Mouse (Mus musculus) bone marrow macrophage, adult 2 months (primary cell): ENCODE data around the gene Osgep. TPM values are rescaled to one million over a fixed set of nuclear protein-coding genes. Genes with fewer than 3 reads are reported as not detected.
"Not testable (repeated sequence)": the region's sequence is repeated elsewhere in the genome, so short reads cannot be mapped to it uniquely, and the experiment has no call there.

ENCODE experiments used
- H3K27ac ChIP-seq: 2 replicates; pipeline ENCODE4 v1.5.1; 2012; ENCODE audit warnings: low read depth, low read length; ENCODE audit not compliant: insufficient read depth
- H3K4me1 ChIP-seq: 2 replicates; pipeline ENCODE4 v1.6.1; 2012; ENCODE audit warnings: low read length; ENCODE audit not compliant: control insufficient read depth, insufficient read depth
- H3K4me3 ChIP-seq: 2 replicates; pipeline ENCODE4 v1.5.1; 2012; ENCODE audit warnings: mild to moderate bottlenecking, low read length, moderate library complexity; ENCODE audit not compliant: insufficient read depth
- CTCF ChIP-seq: IDR thresholded peaks from 2 replicates; pipeline ENCODE4 v1.5.1; 2012; ENCODE audit warnings: low read depth, mild to moderate bottlenecking, low read length, moderate library complexity
- POLR2A ChIP-seq: IDR thresholded peaks from 2 replicates; pipeline ENCODE4 v1.6.1; 2012; ENCODE audit warnings: mild to moderate bottlenecking, low read depth, low read length, borderline replicate concordance
- polyA plus RNA-seq: library from polyadenylated mRNA; stranded (reverse); fragments of >200 nt; gene quantifications from 2 replicates; pipeline ENCODE4 v1.2.4, GENCODE M21; 2012; ENCODE audit not compliant: missing spikeins, insufficient read depth, insufficient read length

The Osgep gene
- polyA plus RNA-seq, 1 experiment, result 57.9 TPM

DNA sequence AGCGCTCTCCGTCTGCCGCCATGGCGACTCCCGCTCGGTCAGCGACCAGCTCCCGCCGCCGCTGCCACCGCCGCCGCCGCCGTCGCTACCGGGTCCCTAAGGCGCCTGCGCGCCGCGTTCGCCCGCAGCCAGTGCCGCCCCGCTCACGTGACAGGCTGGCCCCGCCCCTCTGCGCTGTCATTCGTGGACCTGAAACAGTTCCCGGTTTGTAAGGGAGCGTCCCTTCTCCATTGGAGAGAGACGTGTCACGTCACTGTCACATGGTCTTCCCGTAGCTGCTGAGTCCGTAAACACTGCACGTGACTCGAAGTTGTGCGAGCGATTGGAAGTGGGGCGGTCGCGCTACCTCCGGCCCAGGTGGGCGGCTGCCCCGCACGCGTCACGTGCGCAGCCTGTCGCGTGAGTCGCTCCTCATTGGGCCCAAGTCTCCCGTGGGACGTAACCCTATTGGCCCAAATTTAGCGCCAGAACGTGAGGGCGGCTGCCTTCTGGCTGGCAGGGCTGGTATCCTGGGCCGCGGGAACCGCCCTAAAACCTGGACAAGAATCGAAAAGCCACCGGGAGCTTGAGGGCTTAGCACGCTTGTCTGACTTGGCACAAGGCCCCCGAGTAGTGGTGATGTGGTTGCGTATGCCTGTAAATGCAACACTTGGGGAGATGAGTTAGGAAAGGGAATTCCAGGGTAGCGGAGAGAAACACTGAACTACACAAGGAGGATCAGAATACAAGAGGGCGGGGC is 6.2 kb upstream of the Osgep start, which contains the start of the genes Pip4p1 and Pnp:
Gene Pip4p1 (minus strand): TSS at position 103 of the 739 bp plus-strand sequence.
Gene Pnp (plus strand): TSS at position 329 of the 739 bp plus-strand sequence.
- Histone ChIP-seq H3K27ac (peak within 1 kb of the TSS; percentile 89), H3K4me1 (peaks cover 27% of the 10 kb centered on the region), H3K4me3 (peak within 1 kb of the TSS; percentile 84)
- TF ChIP-seq CTCF, result no peak
- TF ChIP-seq POLR2A, result no peak

DNA sequence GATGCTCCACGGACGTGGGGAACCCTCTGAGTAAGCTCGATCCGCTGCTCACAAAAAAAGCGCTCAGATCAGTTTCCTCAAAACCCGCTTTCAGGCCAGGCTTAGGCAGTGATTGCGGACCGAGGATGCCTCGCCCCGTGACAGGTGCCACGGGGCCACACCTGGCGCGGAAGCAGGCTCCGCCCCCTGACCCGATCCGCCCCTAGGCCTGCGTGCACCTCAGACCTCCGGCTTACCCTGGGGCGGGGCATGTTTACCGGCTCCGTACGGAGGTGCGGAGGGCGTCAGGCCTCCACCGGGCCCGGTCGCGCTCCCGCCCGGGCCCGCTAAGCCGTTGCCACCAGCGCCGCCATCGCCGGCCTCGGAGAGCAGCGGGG is 5.7 kb upstream of the Osgep start:
- H3K27ac ChIP-seq, result peak overlapping the region; percentile 81
- TF ChIP-seq CTCF (no peak), POLR2A (no peak)
- H3K4me1 ChIP-seq, result peaks cover 25% of the 10 kb centered on the region
- H3K4me3 ChIP-seq, result peak overlapping the region; percentile 84

DNA sequence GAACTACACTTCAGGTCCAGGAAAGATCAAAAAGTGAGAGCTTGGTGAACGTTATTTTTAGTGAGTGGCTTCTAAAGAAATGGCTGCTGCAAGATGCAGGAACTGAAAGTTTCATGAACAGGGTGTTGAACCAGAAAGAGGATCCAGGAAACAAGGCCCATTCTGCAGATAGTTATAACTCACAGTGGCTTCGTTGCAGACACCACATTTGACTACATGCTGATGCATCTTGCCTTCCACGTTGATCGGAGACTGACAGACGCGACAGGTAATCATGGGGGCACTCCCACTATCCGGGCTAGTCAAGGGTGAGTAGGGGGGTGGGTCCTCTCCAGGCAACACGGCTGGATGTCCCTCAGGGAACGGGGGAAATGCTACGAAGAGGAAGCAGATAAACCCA is 5.3 kb upstream of the Osgep start:
- Histone ChIP-seq H3K27ac (peak overlapping the region; percentile 81), H3K4me3 (peak overlapping the region; percentile 84), H3K4me1 (peaks cover 22% of the 10 kb centered on the region)
- no peak for TF ChIP-seq CTCF
- TF ChIP-seq POLR2A, result no peak

DNA sequence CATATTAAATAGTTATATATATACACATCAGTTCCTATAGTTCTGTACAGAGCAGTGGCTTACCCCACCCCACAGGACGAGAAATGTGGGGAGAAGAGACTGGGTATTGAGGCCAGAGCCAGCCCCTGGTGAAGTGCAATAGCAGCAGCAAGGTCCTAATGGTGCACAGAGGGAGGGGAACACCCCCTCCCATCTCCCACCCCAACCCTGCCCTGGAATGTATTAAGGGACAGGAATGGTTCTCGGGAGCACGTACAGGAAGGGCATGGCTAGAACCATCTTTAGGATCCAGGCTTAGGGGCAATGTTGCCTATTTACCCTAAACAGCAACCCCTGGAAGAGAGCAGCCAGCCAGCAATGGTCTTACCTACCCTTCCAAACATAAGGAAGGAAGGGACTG is 2.7 kb upstream of the Osgep start:
- peaks cover 22% of the 10 kb centered on the region for H3K4me1 ChIP-seq

DNA sequence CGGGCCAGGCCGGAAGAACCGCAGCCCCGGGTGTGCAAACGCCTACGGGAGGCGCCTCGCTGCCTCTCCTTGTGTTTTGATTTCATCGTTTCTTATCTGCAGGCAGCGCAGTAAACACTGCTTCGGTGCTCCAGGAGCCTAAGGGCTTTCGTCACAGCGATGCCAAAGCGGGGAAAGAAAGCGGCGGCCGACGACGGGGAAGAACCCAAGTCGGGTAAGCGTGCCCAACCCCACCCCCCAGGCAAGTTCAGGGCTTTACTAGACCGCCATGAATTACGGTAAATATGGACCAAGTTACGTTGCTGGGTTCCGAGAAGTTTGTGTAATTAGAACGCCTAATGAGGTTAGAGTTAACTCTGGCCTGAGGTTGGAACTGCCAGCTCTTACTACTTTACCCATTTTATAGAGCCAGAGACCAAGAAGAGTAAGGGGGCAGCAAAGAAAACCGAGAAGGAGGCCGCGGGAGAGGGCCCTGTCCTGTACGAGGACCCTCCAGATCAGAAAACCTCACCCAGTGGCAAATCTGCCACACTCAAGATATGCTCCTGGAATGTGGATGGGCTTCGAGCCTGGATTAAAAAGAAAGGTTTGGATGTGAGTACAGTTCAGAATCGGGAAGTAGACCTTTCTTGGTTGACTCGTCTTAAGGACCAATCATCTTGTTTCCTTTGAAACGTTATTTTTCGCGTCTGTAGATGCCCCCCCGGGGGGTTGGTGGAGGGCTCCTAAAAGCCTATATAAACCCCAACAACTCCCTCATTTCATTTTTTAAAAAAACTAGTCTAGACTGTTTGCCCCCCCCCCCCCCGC is 623 bp upstream of the Osgep start:
- TF ChIP-seq CTCF, result no peak
- no peak for TF ChIP-seq POLR2A
- Histone ChIP-seq H3K4me1 (peaks cover 17% of the 10 kb centered on the region), H3K4me3 (peak overlapping the region; percentile 82), H3K27ac (peak overlapping the region; percentile 75)

More for the DNA sequence above, 2.7 kb upstream of the Osgep start:
- H3K27ac ChIP-seq, result no peak overlapping the region
- no peak overlapping the region for H3K4me3 ChIP-seq
- TF ChIP-seq CTCF (no peak), POLR2A (no peak)

DNA sequence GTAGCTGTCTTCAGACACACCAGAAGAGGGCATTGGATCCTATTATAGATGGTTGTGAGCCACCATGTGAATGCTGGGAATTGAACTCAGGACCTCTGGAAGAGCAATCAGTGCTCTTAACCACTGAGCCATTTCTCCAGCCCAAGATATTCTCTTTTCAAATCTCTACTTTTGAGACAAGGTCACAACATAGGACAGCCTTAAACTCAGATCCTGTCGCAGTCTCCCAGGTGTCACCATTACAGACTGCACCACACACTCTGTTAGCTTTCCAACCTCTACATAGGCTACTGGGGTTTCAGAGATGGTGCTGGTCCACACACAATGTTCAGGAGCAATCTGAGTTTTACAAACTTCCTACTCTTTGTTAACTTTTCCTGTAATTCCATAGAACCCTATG is 1.3 kb downstream of the Osgep start:
- H3K4me3 ChIP-seq, result peak overlapping the region; percentile 24
- not testable (repeated sequence) for H3K27ac ChIP-seq

DNA sequence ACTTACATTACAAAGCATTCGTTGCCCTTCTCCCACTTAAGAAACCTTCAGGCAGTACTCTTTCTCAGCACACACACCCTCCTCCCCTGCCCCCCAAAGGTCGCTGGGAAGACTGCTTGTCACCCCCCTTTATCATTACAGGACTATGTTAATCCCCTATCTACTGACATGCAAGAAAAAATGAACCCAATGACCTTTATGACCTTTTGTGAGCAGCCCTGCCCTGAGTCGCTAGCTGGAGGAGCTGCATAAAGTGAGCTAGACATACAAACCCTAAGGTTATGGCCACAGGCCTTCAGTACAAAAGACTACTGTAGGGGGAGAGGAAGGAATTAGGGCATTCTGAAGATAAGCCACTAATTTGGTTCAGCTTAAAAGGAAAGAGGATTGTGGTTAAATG is 13.3 kb downstream of the Osgep start:
- TF ChIP-seq POLR2A (no peak), CTCF (no peak)
- Histone ChIP-seq H3K4me1 (peaks cover 28% of the 10 kb centered on the region), H3K4me3 (no peak overlapping the region)

More for the DNA sequence above, 1.3 kb downstream of the Osgep start:
- H3K4me1 ChIP-seq, result not testable (repeated sequence)

DNA sequence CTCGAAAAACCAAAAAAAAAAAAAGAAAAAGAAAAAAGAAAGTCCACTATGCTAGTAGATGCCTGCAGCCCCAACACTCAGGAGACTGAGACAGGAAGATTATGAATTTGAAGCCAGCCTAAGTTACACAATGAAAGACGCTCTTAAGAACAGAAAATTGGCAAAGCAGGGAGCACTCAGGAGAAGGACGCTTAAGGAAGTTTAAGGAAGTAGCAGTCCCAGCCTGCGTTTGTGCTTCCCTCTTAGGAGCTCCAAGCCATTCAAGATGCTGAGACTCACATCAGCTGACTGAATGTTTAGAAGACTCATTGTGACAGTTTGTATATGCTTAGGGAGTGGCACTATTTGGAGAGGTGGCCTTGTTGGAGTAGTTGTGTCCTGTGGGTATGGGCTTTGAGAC is 16.6 kb downstream of the Osgep start:
- Histone ChIP-seq H3K4me3 (no peak overlapping the region), H3K27ac (peak overlapping the region; percentile 56), H3K4me1 (peaks cover 36% of the 10 kb centered on the region)
- TF ChIP-seq CTCF, result no peak

More for the DNA sequence above, 13.3 kb downstream of the Osgep start:
- H3K27ac ChIP-seq, result no peak overlapping the region

DNA sequence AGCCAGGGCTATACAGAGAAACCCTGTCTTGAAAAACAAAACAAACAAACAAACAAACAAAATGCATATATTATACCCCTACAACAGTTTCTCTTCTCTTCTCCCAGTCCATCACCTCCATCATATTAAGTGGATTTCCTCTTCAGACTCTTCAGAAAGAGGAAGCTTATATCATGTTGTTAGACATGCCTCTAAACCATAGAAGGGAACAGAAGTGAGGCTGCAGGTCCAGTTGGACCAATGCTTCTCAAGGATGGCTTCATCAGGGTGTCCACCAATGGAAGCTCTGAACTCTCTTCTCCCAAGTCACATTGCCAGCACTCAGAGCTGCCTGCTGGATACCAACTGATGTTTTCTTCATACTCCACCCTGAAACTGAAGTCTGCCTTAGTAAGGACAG is 19.4 kb downstream of the Osgep start:
- not testable (repeated sequence) for H3K27ac ChIP-seq, H3K4me3 ChIP-seq
- H3K4me1 ChIP-seq, result peaks cover 33% of the 10 kb centered on the region

DNA sequence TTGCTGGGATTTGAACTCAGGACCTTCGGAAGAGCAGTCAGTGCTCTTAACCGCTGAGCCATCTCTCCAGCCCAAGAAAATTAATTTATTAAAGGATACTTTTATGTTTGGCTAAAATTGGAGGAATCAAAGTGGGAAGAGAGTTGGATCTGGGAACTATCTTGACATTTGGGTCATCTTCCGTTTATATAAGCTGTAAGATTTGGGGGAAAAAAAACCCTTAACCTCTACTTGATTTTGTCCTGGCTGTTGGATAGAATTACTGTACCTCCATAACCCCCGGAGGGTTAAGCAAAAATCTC is 19.9 kb downstream of the Osgep start:
- H3K4me1 ChIP-seq, result peaks cover 30% of the 10 kb centered on the region
- TF ChIP-seq CTCF (no peak), POLR2A (no peak)
- H3K27ac ChIP-seq, result no peak overlapping the region
- no peak overlapping the region for H3K4me3 ChIP-seq
